Mouse (Mus musculus) adipocyte (in vitro differentiated cells): Measurements from ENCODE around the gene Sptan1.
A peak's percentile ranks its signal among the peaks of the same experiment; 100 is the strongest.

ENCODE experiments used
- DNase-seq: peaks from one replicate; pipeline ENCODE4 v3.0.0-alpha.2; 2016; ENCODE audit warnings: low spot score

The Sptan1 gene

DNA sequence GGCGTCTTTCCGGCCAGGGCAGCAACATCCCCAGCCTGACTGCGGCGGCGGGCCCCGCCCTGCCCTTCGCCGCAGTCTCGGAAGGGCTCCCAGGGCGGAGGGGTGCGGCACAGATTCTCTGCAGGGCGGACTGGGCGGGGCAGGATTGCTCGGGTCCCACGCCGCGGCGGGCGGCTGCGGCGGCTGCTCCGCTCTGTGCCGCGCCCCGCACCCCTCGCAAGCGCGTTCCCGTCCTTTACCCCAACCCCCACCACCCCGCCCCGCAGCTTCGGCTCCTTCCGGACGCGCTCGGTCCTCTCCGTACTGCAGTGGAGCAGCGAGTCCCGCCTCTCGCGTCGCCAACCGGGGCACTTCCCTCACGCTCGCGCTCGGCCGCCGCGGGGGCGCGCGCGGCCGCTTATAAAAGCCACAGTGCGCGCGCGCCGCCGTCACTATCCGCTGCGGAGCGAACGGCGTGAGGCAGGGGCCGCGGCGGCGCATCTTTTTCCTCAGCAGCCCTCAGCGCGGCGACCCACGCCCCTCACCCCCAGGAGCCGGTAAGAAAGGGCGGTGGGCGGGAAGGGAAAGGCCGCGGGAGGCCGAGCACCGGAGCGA lies at the start of gene Sptan1:
Gene Sptan1, plus strand, starts transcription at position 311 of the 594 bp plus-strand sequence.
- DNase-seq: peak; percentile 92

DNA sequence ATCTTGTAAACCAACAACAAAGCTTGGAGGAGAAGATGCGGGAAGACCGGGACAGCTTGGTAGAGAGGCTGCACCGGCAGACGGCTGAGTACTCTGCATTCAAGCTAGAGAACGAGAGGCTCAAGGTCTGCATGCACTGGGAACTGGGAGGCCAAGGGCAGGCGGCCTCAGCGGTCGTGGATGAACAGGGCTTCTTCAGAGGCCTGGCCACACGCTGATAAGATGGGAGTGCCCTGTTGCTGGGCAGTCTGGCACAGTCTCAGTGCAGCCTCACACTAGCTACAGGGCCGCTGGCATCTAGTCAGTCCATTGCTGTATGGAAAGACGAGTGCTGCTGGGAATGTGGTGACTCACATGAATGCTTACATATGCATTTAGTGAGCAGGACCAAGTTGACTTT lies 47.7 kb upstream of the Sptan1 start:
- DNase-seq: no peak

DNA sequence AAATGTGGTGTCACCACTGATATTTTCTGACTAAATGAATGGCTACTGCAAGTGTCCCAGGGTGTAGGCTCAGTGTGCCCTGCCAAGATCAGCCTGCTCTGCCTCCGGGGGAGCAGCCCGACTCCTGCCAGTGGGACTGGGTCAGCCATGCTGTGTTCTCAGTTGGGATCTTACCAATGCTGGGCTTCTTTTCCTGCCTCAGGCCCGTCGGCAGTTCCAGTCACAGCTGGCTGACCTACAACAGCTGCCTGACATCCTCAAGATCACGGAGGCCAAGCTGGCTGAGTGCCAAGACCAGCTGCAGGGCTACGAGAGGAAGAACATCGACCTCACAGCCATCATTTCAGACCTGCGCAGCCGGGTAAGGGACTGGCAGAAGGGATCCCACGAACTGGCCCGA lies 43.3 kb upstream of the Sptan1 start:
- DNase-seq: peak; percentile 47

DNA sequence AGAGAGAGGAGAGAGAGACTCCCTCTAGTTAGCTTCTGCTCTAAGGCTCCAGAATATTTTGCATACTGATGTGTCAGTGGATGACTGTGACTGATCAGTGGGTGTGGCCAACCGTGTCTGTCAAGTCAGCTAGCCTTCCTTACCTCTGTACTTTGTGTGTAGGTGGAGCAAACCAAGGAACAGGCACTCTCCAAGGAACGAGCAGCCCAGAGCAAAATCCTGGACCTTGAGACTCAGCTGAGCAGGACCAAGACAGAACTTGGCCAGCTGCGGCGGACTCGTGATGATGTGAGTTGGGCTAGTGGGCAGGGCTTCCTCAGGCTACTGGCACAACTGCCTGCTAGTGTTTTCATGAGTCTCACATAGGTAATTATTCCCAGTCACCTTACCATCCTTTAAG lies 38.8 kb upstream of the Sptan1 start:
- DNase-seq: no peak

DNA sequence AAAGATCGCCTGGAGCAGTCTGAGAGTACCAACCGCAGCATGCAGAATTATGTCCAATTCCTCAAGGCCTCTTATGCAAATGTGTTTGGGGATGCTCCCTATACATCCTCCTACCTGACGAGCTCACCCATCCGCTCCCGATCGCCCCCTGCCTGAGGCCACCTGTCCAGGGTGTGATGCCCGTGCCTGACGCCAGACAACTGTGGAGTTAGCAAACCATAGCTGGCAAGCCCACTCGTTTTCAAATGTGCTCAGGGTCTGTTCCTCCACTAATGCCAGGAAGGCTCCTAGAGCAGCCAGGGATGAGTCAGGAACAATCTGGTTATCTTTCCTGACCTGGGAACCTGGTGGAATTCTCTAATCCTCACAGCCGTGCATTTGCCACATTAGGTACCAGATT lies 34.9 kb upstream of the Sptan1 start:
- DNase-seq: no peak

DNA sequence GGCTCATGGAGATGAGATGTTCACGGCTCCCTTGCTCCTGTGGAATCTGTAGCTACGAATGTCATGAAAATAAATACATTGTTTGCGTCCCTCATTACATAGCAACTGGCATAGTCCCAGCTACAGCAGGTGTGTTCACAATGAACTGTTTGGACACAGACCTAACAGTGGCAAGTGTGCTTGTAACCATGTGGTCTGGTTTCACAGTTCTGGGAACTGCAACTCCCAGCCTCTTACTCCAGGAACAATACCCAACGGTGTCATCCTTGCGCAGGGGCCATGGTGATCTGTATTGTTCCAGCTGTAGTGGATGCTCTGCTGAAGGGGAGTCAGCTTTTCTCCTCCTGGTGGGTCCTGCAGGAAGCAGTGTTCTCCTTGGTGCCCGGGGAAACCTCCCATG lies 34.2 kb upstream of the Sptan1 start:
- no peak for DNase-seq

DNA sequence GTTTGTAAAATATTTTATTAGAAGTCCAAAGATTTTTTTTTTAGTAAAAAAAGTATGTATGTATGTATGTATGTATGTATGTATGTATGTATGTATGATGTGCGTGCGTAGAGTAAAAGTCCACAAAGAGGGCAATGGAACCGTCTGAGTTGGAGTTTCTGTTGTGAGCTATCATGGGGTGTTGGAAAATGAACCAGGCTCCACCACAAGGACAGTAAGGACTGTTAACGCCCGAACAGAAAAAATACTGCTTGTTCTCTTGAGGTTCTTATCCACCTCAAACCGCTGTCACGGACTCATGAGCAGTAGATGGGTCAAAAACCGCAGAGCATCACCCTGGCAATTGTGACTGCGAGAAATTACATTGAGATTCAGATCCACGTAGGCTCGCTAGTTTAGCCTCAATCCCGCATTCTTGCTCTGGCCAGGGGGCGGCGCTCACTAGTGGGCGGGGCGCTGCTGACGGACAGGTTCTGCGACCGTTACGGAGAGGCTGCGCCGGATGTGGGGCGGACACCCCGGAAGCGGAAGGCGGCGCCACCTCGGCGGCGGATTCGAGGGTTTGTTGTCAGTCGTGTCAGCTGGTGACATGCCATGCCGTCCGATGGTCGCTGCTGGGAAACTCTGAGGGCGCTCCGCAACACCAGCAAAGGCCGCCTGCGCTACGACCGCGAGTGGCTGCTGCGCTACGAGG lies 30.3 kb upstream of the Sptan1 start, which contains the start of gene Gle1:
Gene Gle1, plus strand, starts transcription at position 521 of the 694 bp plus-strand sequence.
- DNase-seq: peak; percentile 90

DNA sequence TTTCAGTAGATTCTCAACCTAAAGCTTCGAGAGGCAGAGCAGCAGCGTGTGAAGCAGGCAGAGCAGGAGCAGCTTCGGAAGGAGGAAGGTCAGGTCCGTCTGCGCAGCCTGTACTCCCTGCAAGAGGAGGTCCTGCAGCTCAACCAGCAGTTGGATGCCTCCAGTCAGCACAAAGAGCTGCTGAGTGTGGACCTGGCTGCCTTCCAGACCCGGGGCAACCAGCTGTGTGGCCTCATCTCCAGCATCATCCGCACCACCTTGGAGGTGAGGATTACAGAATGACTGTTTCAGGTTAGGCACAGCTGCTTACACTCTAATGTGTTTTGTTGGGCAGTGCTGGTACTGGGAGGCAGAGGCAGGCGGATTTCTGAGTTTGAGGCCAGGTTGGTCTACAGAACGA lies 25.3 kb upstream of the Sptan1 start:
- DNase-seq: no peak

DNA sequence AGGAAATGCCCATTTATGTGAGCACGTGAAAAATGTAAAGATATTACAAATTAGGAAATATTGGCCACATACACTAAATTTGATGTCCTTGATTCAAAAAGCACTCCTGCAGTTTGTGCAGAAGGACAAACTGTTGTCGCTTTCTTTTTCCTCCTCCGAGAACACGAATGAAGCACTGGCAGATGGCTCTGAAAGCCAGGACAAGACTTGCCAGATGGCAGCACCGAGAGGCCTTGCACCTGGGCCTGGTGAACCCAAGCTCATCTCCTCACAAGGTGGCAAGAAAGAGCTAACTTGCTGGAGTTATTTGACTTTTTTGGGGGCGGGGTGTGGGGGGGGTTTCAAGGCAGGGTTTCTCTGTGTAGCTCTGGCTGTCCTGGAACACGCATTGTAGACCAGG lies 24.5 kb upstream of the Sptan1 start:
- DNase-seq: no peak

DNA sequence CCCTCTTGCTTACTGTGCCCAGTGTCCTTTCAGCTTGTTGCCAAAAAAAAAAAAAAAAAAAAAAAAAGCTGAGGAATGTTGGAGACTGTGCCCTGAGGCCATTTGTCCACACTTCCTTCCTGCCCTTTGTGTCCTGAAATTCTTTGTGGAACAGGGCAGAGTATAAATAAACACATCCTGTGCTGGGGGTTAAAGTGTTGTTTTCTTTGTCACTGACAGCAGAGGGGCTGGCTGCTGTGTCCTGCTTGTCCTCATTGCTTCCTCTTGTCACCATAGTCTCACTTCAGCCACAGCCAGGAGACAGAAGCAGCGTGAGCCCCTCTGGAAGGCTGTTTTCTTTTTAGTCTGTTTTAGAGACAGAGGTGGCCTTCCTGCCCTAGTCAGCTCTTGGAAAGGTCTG lies 20.6 kb upstream of the Sptan1 start:
- DNase-seq: peak; percentile 78

DNA sequence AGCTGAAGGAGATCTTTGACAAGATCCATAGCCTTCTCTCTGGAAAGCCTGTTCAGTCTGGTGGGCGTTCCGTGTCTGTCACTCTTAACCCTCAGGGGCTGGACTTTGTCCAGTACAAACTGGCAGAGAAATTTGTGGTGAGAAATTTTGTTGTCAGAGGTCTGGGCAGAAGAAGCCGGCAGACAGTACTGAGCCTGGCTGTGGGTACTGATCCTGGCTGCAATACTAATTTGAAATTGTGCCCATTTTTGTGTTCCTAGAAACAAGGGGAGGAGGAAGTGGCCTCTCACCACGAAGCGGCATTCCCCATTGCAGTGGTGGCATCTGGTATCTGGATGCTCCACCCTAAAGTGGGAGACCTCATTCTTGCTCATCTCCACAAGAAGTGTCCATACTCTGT lies 16.5 kb upstream of the Sptan1 start:
- peak; percentile 66 for DNase-seq

DNA sequence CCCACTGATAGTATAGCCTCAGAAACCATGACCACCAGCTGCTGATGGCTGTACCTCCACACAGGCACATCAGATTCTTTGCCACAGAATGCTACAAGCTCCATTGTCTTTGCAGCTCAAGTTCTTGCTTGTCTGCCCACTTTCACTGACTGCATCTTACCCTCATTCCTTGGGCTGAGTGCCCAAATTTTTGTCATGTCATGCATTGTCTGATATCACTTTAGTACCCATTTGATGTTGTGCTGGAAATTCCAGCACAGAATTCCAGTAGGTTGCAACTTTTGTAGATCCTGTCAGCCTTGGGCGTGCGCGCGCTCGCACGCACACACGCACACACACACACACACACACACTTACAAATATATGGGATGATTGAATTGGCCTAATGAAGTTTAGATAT lies 4.1 kb upstream of the Sptan1 start:
- DNase-seq: no peak

DNA sequence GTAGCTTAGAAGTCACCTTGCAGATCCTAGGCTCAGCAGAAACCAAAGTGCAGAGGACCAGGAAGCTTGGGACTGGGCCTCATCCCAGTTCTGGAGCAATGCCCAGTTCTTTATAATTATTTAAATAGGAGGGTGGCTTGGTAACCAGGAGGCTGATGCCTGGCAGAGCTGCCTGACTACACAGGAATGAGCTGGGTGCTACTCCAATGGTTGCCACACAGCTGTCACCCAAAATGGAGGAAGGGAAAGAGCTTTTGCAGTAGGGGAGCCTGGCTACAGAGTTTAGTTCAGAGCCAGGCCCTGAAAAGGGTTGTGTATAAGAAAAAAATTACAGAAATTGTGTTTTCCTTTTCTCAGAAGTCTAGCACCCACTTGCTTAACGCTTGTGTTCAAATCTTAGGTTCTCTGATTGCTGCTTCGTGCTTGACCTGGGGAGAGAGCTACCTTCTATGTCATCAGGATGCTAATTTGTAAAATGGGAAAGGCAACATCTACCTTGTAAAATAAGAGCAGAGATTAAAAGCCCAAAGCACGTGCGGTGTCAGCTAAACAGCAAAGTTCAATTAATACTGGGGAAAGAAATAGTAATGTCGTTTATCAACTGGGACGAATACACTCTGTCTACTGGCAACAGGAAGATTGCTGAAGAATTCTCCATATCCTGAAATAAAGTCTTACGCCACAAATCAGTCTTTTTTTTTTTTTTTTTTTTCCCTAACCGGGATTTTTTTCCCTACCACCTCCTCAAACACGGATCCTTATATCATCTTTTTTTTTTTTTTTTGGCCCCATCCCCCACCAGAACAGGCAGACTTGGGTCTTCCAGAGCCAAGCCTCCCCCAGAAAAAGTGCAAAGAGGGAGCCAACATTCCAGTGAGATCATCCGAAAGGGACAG lies 758 bp upstream of the Sptan1 start:
- DNase-seq: peak; percentile 57

DNA sequence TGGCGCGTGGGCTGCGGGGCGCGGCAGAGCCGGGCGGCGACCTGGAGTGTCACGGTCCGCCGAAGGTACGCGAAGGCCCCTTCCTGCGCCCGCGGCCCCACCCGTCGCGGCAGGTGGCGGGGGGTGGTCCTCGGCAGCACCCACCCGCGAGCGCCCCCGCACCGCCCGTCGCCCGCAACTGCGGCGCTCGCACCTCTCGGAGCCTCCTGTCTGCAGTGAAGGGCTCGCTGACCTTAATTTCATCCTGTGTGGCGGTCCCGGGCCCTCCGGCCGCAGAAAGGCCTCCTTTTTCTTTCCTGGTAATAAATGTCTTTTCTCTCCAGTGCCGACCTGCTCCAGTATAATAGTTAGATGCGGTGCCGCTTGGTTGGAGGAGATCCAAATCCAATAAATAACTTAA lies 546 bp downstream of the Sptan1 start:
- peak; percentile 38 for DNase-seq

DNA sequence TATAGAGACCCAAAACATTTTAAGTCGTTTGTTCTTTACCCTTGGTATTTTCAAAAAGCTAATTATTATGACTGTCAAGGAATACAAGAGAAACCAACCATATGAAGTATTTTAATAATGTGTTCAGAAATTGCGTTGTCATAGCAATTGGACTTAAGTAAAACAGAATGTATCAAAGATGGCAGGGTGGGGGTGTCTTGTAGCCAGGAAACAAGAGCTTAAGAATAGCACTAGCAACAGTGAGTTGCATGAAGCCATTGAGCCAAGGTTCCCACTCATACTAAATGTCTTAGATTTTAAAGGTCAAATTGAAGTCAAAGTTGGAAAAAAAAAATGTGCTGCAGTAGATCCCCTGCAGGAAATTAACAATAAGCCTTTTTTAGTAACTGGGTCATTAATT lies 1.5 kb downstream of the Sptan1 start:
- DNase-seq: no peak

DNA sequence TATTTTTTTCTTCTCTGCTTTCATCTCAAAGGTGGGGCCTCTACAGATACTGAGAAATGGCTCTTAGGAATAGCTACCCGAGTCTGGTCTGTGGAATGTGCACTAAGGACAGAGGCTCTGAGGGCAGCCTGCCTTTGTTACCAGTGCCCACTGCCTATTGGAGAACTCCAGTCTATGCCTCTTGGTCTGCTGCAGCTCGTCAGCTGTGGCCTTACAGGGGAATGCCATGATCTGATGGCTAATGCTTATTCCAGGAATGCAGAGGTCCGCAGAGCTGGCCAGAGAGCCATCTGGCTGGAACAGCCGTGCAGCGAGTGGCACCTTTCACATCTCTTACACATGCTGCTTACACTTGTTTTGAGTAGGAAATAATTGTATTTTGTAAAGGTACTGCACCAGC lies 2.4 kb downstream of the Sptan1 start:
- no peak for DNase-seq

DNA sequence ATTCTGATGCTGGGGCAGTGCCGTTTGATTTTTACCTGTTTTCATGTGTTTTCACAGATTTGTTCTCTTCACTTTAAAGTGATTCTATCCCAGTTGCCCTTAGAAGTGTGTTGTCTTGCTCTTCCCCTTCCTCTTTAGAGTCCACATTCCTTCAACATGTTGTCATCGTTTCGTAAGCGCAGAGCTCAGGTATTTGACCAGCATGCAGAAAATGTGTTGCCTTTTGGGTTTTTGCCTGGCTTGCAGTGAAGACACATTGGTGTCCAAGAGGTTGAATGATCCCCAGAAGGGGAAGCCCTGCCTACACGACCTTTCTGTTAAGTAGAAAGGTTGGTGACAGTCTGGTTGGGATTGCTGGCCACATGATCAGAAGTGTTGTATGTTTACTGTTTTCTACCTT lies 3.3 kb downstream of the Sptan1 start:
- no peak for DNase-seq

DNA sequence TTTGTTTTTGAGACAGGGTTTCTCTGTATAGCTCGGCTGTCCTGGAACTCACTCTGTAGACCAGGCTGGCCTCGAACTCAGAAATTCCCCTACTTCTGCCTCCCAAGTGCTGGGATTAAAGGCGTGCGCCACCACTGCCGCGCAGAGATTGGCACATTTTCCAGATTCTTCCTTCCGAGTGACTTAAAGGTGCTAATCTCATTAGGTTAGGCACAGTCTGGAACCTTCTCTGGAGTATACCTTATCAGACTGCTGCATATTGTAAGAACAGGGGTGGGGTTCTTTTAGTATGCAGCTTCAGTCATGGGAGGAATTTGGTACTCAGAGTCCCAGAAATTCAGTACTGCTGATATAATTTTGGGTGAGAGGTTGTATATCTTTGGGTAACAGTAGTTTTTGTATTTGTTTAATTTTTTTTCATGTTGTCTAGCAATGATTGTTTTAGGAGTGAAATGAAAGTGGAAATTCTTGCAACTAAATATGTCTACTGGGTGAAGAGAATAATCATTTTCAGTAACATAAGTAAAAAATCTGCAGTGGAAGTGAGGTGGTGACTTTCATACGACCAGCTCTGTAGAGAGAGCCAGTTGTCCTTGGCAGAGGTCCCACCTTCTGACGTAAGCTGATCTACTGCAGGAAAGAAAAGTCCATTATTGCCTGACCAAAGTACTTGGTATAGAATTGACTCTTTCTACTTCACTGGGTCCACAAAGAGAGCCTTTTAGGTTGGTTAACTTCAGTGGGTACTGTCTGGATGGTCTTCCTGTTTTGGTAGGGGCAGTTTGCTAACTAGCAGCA lies 6.7 kb downstream of the Sptan1 start:
- peak; percentile 77 for DNase-seq

DNA sequence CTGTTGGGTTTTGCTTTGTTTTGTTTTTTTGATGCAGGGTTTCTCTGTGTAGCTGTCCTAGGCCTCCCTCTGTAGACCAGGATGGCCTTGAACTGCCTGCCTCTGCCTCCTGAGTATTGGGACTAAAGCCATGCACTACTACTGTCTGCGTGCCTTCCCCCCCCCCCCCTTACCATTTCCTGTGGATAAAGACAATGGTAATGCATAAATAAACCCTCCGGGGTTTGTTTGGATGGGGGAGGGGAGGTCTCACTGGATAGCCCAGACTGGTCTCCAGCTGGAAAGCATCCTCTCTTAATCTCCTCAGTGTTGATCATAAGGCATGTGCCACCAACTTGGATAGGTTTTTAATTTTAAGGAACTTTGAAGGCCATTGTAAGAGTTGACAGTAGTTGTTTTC lies 8.2 kb downstream of the Sptan1 start:
- no peak for DNase-seq

DNA sequence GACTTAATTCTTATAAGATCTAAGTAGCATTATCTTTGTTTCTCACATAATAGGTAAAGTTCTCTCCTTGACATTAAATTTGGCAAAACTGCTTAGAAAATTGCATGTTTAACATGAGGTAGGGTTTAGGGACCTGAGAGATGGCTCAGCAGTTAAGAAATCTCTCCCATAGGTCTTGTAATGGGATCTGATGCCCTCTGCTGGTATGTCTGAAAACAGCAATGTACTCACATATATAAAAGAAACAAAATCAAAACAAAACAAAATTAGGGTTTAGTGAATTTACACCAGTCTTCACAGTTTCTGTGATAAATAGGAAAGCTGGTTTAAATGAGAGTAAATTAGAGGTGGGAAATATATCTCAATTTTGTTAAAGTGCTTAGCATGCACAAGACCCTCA lies 11.9 kb downstream of the Sptan1 start:
- DNase-seq: peak; percentile 75

DNA sequence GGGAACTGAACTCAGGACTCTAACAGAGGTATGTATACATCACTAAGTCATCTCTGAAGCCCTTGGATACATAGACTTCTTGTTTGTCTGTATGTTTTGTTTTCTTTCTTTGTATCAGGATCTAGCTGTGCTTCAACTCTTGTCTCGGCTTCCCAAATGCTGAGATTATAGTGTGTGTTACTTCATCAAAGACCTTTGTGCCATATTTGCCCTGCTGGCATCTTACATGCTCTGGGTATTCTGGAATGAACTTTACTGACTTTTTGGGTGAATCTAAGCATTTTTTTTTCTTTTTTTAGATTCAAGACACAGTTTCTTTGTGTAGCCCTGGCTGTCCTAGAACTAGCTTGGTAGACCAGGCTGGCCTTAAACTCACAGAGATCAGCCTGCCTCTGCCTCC lies 15.3 kb downstream of the Sptan1 start:
- DNase-seq: peak; percentile 64

DNA sequence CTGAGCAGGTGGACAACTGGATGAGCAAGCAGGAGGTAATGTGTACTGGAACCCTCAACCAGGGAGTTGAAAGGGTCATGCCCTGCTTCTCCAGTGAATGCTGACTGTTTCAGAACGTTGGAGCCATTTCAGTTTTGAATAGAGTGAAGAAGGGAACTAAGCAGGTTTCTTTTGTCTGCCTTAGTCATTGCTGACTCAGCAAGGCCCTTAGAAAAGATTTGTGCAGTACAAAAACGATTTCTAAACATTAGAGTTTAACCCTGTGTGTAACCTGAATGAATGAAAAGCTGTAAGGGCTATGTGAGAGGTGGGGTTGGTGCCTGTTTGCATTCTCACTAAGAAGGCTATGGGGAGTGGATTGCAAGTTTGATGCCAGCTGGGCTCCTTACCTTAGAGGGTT lies 26.6 kb downstream of the Sptan1 start:
- DNase-seq: no peak
